Mouse (Mus musculus): Measurements from ENCODE around the gene Usp7.

The Usp7 gene

DNA sequence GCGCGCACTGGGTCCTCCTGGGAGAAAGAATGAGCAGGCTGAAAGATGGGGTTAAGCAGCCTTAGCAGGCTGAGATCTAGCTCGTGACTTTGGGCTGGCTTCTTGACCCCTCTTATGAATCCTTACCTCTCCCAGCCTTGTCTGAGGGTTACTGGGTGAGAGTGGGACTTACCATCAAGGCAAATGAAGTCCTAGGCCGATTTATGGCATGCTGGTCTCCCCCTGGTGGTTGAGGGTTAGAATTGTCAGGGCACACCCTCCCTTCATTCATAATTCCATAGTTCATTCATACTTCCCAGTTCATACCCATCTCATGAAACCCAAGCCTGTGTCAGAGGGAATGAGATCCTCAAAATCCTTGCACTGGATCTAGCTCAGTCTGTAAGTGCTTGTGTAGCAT lies 115.3 kb downstream of the Usp7 start:
- no peak for DNase-seq (ENCODE audit: extremely low read depth, insufficient read length, low spot score)

DNA sequence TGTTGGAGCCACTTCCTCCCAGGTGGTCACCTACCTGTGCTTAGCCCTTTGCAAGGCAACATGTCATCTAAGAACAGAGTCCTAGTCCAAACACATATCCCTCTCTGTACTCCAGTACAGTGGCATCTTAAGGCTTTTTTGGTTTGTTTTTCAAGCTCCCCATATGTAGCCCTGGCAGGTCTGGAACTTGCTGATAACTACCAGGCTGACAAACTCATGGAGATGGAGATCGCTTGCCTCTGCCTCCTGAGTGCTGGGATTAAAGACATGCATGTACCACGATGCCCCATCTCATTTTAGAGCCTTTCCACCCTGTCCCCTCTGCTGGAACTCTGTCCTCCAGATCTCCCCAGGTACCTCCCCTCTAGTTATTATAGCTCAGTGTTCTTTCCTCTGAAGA lies 115.9 kb downstream of the Usp7 start:
- DNase-seq (ENCODE audit: extremely low read depth, insufficient read length, low spot score) = no peak

DNA sequence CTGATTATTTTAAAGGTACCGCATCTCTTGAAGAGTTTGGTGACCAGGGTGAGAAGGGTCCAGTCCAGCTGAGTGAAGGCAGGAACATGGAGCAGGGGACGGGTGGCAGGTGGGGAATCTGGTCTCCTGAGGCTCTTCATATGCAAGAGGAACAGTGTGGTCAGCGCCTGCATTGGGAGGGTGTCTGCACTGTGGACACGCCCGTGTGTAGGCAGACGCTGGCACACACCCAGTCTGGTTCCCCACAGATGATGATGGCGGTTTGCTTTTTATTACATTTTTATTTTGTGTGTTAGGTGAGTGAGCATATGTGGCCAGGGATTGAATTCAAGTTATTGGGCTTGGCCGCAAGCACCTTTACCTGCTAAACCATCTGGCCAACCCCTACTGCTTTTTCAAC lies 116.5 kb downstream of the Usp7 start:
- no peak for DNase-seq (ENCODE audit: extremely low read depth, insufficient read length, low spot score)

DNA sequence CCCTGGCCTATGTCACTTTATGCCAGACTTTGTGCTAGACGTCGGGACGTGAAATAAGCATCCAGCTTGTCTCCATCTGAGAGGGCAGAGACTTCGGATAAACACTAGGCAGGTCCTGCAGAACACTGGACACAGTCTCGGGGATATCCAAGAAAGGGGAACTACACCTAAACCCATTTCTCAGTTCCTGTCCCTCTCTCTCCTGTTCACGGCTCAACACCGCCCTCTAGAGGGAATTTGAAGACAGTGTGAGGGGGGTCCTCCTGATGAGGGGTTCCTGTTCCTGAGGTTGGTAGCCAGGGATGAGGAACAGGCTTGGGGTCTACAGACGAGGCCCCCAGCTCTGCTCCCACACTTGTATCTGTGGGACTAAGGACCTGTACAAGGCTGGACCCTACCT lies 117.9 kb downstream of the Usp7 start:
- no peak for DNase-seq (ENCODE audit: extremely low read depth, insufficient read length, low spot score)

DNA sequence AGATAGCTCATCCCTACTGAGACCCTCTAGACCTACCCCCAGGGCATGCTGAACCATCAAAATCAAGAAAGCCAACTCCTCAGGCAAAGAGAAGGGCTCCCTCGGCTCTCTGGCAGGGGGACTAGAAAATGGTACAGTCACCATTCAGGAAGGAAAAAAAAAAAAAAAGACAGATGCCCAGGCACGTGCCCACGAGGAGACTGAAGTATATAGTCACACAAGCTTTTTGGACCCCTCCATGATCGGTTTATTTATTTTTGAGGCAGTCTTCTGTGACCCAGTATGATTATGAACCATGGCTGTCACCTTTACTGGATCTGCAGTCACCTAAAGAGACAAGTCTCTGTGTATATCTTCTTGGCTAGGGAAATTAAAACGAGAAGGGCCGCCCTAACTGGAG lies 118.8 kb downstream of the Usp7 start:
- DNase-seq (ENCODE audit: extremely low read depth, insufficient read length, low spot score) = no peak

DNA sequence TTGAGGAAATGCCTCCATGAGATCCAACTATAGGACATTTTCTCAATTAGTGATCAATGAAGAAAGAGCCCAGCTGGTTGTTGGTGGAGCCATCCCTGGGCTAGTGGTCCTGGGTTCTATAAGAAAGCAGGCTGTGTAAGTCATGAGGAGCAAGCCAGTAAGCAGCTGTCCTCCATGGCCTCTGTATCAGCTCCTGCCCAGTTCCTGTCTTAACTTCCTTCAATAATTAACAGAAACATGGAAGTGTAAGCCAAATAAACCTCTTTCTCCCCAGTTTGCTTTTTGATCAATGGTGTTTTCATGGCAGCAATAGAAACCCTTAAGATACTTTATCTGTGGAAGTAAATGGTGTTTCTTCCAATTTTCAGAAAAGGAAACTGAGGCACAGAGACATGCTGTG lies 119.3 kb downstream of the Usp7 start:
- DNase-seq (ENCODE audit: extremely low read depth, insufficient read length, low spot score) = no peak

DNA sequence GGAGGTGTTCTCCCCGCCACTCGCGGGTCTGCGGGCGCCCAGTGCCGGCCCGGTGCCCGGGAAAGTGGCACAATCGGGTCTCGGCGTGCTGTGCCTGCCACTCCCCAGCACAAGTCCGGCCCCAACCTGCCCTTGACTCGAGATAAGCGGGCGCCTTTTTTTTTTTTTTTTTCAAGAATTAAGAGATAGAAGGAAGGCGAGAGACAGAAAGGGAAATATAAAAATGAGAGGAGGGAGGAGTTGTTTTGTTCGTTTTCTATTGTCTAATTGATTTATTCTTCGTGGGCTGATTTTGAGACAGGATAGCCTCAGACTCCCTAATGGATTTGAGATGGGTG lies 119.8 kb downstream of the Usp7 start:
- DNase-seq (ENCODE audit: extremely low read depth, insufficient read length, low spot score) = no peak

DNA sequence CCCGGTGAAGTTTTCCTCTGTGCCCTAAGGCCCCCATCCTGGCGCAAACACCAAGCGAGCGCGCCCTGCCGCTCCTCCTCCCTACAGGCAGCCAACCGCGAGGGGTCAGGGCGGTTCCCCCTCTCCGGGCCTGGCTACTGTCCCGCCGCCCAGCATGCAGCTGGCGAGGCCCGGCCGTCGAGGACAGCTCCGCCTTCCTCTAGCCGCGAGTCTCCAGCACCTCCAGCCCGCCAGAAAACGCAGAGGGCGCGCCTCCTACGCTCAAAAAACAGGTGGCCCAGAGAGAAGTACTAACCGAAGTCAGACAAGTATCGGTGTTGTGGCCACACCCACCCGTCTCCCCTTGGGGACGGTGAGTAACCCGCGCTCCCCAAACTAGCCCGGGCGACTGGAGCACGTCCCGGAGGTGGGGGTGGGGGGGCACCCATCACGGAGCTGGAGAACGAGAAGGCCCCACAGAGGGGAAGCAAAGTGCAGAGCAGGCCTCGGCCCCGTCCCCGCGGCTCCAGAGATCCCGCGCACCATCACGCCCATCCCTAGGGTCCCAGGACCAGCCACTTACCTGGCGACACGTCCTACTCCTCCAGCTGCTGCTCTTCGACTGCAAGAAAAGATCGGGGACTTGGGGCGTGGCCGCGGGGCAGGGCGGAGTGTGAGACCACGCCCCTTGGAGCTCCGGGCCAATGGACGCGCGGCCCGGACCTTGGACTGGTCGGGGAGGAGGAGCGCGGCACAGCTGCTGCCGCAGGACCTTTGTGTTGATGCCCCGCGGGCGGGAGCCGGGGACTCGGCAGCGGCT lies 120.4 kb downstream of the Usp7 start, which contains the start of gene Carhsp1:
Gene Carhsp1 (minus strand): TSS at position 605 of the 799 bp plus-strand sequence.
- peak; percentile 99 for DNase-seq (ENCODE audit: extremely low read depth, insufficient read length, low spot score)

DNA sequence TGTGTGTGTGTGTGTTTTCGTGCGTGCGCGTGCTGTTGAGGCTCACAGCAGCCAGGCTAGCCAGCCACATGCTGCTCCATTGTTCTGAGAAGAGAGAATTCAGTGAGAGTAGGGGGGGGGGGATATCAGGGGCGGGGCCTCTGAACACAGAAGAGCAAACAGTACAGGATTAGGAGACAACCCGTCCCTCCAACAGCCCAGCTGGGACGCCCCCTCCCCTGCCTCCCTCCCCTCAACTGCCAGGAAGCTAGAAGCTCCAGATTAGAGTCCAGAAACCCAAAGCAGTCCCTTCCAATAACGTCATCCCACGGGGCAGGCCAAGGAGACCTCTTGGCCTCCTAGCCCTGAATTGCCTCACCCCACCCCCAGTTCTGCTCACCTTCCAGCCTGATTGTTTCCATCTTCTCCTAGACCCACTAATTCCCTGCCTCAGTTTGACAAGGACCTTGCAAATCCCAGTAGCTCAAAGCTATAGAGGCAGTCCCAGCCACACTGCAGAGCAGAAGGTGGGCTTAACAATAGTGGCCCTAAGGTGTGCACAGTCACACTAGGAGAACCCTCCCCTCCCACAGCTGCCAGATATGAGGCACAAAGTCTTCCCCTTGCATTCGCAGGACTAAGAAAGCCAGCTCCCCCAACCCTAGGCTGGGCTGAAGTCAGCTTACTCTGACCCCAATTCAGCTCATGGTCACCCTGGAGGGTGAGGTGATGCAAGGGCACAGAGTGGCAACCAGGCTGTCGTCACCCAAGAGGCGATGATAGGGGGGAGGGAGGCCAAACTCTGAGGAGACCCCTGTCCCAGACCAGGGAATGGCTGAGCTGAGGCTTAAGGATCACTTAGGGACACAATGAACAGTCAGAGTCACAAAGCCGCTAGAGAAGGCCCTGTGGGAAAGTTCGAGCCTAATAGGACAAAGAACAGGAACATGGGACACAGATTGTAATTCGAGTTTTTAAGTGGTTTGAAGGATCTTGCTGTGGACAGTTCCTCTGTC lies 121.8 kb downstream of the Usp7 start:
- DNase-seq (ENCODE audit: extremely low read depth, insufficient read length, low spot score) = no peak

DNA sequence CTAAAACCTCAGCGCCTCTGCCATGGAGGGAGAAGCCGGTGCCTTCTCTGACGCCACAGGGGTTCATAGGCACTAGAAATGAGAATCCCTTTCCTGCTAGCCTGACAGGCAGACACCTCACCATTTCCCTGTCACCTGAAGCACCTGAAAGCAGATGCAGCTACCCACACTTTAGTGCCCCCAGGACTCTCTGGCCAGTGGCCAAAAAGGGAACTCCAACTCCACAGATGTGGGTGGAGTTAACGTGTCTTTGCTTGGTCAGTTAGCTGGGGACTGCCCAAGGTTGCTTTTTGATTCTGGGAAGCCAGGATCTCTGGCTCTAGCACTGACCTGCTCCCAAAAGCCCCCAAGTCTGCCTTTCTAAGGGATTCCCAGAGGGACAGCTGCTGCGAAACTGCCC lies 122.7 kb downstream of the Usp7 start:
- no peak for DNase-seq (ENCODE audit: extremely low read depth, insufficient read length, low spot score)

DNA sequence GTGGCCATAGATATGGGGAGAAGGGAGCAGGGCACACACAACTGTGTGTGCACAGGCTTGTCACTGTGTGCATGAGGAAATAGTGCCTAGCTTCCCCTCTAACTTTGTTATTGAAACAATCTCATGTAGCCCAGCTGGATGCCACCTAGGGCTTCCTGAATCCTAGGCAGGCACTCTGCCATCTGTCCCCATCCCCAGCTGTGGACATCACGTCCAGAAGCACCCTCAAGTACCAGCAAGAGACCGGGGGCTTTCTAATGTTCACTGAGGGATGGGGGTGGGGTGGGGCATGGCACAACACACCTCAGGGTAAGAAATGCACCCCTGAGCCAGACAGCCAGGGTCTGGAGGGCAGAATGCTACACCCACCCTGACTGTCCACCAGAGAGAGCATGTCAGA lies 123.7 kb downstream of the Usp7 start:
- no peak for DNase-seq (ENCODE audit: extremely low read depth, insufficient read length, low spot score)

DNA sequence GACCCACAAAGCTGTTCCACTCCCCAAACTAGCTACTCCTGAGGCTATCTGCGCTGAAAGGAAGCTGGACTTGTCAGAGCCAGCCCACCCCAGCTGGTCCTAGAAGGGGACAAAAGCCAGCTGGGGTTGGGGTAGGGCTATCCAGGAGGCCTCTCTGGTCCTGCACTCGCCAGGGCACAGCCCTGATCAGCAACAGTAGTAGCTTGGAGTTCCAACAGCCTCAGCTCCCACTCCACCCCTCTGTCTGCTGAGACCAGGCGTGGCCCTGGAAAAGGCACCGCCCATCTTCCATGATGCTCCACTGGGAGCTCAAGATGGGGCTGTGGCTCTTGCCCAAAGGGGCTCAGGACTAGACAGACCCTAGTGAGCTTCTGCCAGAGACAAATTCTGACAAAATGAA lies 124.3 kb downstream of the Usp7 start:
- DNase-seq (ENCODE audit: extremely low read depth, insufficient read length, low spot score) = no peak

DNA sequence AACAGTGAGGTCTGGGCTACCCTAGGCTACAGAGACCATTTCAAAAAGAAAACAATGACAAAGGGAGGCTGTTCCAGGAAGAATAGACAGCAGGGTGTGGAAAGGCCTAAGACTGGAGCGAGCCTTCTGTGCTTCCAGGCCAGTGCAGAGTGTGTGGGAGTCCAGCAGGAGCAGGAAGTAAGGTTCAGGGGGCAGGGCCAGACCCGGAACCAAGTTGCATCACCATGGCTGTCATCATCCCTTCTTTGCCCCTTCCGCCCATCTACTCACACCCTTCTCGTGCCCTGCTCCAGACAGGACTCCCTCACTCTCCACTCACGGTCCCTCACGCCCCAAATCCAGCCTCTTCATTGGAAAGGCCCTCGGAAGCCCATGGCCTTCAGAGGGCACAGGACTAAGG lies 124.8 kb downstream of the Usp7 start:
- no peak for DNase-seq (ENCODE audit: extremely low read depth, insufficient read length, low spot score)

DNA sequence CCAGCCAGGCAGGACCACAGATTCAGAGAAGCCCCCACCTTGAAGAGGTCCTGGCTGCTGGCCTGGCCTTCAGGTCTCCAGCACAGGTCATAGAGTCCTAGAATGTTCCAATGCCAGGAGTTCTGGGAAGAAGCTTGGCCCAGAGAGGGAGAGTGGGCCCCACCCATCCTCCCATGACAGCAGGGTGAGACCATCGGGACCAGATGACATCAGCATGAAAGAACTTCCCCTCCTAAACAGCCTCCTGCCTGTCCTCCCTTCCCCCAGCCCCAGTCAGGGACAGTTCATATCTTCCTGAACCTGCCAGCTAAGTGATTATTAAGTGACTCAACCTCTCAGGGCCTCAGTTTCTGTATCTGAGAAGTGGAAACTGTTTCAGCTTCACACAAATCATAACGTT lies 125.7 kb downstream of the Usp7 start:
- peak; percentile 55 for DNase-seq (ENCODE audit: extremely low read depth, insufficient read length, low spot score)

DNA sequence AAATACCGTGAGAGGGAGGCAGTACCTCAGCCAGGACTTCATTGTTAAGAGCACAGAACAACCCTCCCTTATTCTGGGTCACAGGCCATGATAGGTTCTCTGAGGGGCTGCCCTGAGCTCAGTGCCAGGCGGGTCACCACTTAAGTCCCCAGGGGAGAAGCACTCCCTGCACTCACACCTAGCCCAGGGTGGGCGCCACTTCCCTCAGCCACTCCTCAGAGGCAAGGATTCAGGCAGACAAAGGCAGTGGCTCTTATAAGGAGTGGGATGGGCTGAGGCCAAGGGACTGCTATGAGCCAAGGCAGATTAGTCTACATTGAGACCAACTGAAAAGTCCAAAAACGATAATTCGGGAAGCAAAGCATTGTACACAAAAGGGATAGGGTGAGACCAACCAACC lies 126.7 kb downstream of the Usp7 start:
- DNase-seq (ENCODE audit: extremely low read depth, insufficient read length, low spot score) = no peak

DNA sequence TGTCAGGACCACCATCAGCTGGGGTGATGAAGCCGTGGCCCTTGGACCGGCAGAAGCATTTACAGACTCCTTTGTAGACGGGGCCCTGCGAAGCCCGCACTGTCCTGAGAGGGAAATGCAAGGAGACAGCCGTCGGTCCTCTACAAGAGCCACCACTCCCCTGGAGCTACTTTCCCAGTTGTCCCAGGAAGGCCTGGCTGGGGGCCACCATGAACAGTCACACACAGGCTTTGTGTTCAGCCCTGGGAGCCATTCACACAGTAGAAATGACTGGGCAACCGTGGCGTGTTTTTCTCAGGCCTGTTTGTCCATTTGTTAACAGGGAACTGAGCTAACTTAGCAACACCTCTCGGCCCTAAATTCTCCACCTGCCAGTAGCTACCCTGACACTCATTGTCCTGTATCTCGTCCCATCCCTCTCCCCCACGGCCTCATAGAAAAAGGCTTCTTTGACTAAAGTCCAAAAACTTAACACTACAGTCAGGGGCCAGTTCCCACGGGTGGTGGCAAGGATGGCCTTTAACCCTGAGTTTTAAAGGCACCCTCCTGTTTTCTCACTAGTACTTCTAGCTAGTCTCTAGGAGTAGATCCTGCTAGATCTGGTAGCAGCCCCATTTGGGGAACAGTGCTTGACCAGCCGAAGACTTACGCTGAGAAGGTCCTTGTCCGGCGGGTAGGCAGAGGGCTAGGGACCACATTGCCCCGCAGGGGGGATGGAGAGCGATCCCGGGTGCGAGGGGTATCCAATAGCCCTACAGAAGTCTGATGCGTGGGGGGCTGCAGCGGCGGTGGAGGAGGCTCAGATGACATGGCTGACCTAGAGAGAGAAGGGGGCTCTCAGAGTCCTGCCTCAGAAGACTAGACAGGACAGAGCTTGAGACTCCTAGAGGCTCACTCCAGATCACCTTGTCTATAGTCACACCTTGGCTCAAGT lies 128.2 kb downstream of the Usp7 start:
- DNase-seq (ENCODE audit: extremely low read depth, insufficient read length, low spot score) = no peak

DNA sequence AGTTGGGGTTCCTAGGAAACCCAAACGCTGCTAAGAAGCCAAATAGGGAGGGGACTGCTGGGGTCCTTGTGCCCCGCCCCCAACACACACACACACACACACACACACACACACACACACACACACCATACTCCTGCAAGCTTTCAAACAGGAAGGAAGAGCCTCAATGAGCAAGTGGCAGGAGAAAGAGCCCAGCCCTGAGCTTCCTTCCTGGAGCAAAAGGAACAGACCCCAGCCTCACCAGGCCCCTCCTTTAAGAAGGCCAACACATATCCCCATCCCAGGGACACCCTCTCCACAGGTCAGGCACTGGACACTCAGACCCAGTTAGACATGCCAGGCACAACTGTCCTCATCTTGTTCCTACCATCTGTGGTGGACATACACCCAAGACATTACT lies 129.1 kb downstream of the Usp7 start:
- DNase-seq (ENCODE audit: extremely low read depth, insufficient read length, low spot score) = no peak

DNA sequence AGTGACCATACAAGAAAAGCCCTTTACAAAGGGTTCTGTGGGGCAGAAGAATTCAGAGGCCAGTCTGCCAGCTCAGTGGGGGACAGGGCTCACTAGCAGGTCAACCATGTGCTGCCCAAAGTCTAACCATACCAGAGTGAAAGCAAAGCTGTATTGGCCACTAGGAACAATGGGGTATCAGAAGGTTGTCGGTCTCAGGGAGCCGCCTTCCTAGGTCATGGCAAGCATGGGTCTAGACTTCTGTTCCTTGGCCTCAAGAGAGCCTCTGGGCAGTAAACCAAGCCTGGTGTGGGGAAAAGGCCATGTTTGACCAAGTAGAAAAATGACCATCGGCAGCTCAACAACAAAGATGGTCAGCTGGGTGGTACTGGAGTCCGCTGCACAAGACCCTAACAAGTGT lies 133.3 kb downstream of the Usp7 start:
- DNase-seq (ENCODE audit: extremely low read depth, insufficient read length, low spot score) = no peak

DNA sequence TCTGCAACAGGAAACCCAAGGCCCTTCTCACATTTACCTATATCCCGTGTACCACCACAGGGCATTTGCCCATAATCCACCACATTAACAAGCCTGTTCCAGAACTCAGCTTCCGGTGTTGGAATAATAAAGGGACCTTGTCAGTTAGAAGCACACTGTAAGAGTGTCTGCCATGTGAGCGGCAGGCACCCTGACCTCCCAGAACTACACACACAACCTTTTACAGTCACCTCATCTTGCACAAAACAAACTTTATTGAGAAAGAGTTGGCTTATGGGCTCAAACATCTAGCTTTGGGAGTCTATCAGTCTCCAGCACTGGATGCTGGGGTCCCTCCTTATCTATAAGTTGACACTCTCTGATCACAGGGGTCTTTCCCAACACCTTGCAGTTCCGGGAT lies 133.8 kb downstream of the Usp7 start:
- DNase-seq (ENCODE audit: extremely low read depth, insufficient read length, low spot score) = no peak

DNA sequence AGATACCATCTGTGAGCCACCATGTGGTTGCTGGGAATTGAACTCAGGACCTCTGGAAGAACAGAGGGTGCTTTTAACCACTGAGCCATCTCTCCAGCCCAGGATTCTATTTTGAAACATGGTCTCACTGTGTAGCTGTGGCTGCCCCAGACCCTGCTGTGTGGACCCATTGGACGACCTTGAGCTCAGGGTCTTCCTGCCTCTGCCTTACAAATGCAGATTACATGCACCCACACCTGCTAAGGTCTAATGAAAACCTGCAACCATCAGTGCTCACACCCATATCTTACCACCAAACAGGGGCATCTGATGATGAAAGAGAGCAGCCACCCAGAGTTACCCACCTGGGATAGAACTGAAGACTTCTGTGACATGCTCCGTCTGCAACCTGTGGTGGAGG lies 135.9 kb downstream of the Usp7 start:
- DNase-seq (ENCODE audit: extremely low read depth, insufficient read length, low spot score) = no peak

DNA sequence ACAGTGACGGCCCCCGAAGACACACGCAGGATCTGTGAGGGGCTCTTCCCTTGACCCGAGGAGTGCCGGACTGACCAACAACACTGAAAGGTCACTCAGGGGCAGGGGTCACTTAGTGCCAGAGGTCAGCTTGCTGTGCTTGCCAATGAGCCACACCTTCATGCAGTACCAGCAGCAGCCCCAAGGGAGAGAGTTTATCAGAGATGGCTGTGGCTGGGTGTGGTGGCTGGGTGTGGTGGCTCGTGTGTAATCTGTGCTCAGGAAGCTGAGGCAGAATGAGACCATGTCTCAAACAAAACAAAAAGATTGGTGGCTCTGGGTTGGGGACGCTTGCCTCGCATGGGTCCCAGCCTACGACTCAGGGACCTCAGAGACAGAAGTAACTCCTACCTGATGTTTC lies 136.5 kb downstream of the Usp7 start:
- DNase-seq (ENCODE audit: extremely low read depth, insufficient read length, low spot score) = no peak

Measured in 3134 (cell line).